ENCODE assay signal across 13 mouse cellular contexts in genomic region chrX:101978861-101979260, GRCm38 (mm10).
DNase-seq lines count a peak whose midpoint lies in the region; ATAC-seq and TF ChIP-seq lines count a peak whose summit lies in the region.
"Had no signal": no experiment of that assay in that cellular context is flagged by ENCODE, and none has a peak within 500 bp of the region (broad histone marks: within the 10 kb centered on the region; RNA-seq: fewer than 3 reads in every experiment).

No protein-coding gene starts in this region.

- DNase-seq in heart, adult 18-20 months: no peak
- DNase-seq in lung, embryonic 14.5 days: no peak
- DNase-seq in lung, postnatal 36 days: no peak
- DNase-seq in limb, embryonic 14.5 days (ENCODE audit: low spot score): peak; percentile 35
- no peak for DNase-seq in cerebellum, adult 9-11 months
- no peak for DNase-seq in kidney, postnatal 10 days
- DNase-seq: cerebellum, postnatal 14 days; kidney, postnatal 25 days; right cerebral cortex, postnatal 14 days had no signal

- H3K4me3 ChIP-seq in heart, embryonic 14.5 days (ENCODE audit: control insufficient read depth in 1 of 2, insufficient read depth in 1 of 2, low read depth in 1 of 2, low read length in 2 of 2): no peak overlapping the region
- no peak overlapping the region for H3K4me3 ChIP-seq in lung, embryonic 14.5 days (ENCODE audit: low read depth, low read length)
- H3K4me3 ChIP-seq in embryonic facial prominence, embryonic 12.5 days: no peak overlapping the region
- H3K4me3 ChIP-seq in limb, embryonic 14.5 days (replicated peaks; ENCODE audit: low read length): no peak overlapping the region
- H3K4me3 ChIP-seq: left cerebral cortex, adult 2 months; midbrain, embryonic 12.5 days had no signal

- no peak for ATAC-seq in heart, embryonic 14.5 days (ENCODE audit: insufficient number of reproducible peaks, insufficient read depth, low FRiP score, low read depth)
- 0 out of 2 replicates have a peak, but pooled peaks have one; percentile 9 for ATAC-seq in lung, embryonic 14.5 days (ENCODE audit: insufficient read depth)
- no peak for ATAC-seq in embryonic facial prominence, embryonic 12.5 days (ENCODE audit: insufficient number of reproducible peaks, insufficient read depth, low FRiP score, low TSS enrichment)
- ATAC-seq in limb, embryonic 14.5 days (ENCODE audit: low FRiP score, low read depth): peak; percentile 47; the same call in 1 of the 2 replicates

- TF ChIP-seq POLR2A in limb, embryonic 14.5 days (IDR thresholded peaks at IDR 0.05; ENCODE audit: borderline replicate concordance, extremely low read depth, insufficient read depth, insufficient read length): no peak

- no peaks in the 10 kb centered on the region for H3K36me3 ChIP-seq in heart, embryonic 14.5 days (ENCODE audit: control insufficient read depth, insufficient read depth, low read length)
- no peaks in the 10 kb centered on the region for H3K36me3 ChIP-seq in lung, embryonic 14.5 days (ENCODE audit: insufficient read depth)
- no peaks in the 10 kb centered on the region for H3K36me3 ChIP-seq in embryonic facial prominence, embryonic 12.5 days
- no peaks in the 10 kb centered on the region for H3K36me3 ChIP-seq in limb, embryonic 14.5 days (ENCODE audit: control insufficient read depth, insufficient read depth, low read length)
- H3K36me3 ChIP-seq: midbrain, embryonic 12.5 days had no signal

- WGBS in heart, embryonic 14.5 days: 40% methylated on average over 2 of the region's 2 CpGs
- 20% methylated on average over 2 of the region's 2 CpGs for WGBS in lung, embryonic 14.5 days
- 34% methylated on average over 2 of the region's 2 CpGs for WGBS in embryonic facial prominence, embryonic 12.5 days
- 29% methylated on average over 2 of the region's 2 CpGs for WGBS in limb, embryonic 14.5 days

- H3K9me3 ChIP-seq in heart, embryonic 14.5 days (ENCODE audit: control insufficient read depth, low read length): no peaks in the 10 kb centered on the region
- H3K9me3 ChIP-seq in lung, embryonic 14.5 days (ENCODE audit: low read depth, low read length): no peaks in the 10 kb centered on the region
- H3K9me3 ChIP-seq in embryonic facial prominence, embryonic 12.5 days: no peaks in the 10 kb centered on the region
- no peaks in the 10 kb centered on the region for H3K9me3 ChIP-seq in limb, embryonic 14.5 days (ENCODE audit: control insufficient read depth, low read length)
- H3K9me3 ChIP-seq: midbrain, embryonic 12.5 days had no signal

- H3K9ac ChIP-seq in heart, embryonic 14.5 days (ENCODE audit: low read length): peak overlapping the region; percentile 2; the same call in 1 of the 2 replicates
- H3K9ac ChIP-seq in lung, embryonic 14.5 days: no peak overlapping the region
- H3K9ac ChIP-seq in embryonic facial prominence, embryonic 12.5 days: no peak overlapping the region
- H3K9ac ChIP-seq in limb, embryonic 14.5 days (ENCODE audit: low read depth, low read length, severe bottlenecking): no peak overlapping the region
- H3K9ac ChIP-seq: midbrain, embryonic 12.5 days had no signal

- no peaks in the 10 kb centered on the region; the same call in 1 of the 2 replicates for H3K27me3 ChIP-seq in heart, embryonic 14.5 days (ENCODE audit: control insufficient read depth, insufficient read depth, low read length)
- no peaks in the 10 kb centered on the region for H3K27me3 ChIP-seq in lung, embryonic 14.5 days (ENCODE audit: insufficient read depth, low read length)
- H3K27me3 ChIP-seq in embryonic facial prominence, embryonic 12.5 days: peaks cover 7% of the 10 kb centered on the region; the same call in 1 of the 2 replicates
- no peaks in the 10 kb centered on the region for H3K27me3 ChIP-seq in limb, embryonic 14.5 days (ENCODE audit: control insufficient read depth, insufficient read depth, low read length)

- H3K4me1 ChIP-seq in heart, embryonic 14.5 days (ENCODE audit: control insufficient read depth in 2 of 2, insufficient read depth in 2 of 2, low read length in 2 of 2): peaks cover 10 to 16% of the 10 kb centered on the region in 2 experiments
- H3K4me1 ChIP-seq in lung, embryonic 14.5 days (ENCODE audit: insufficient read depth): no peaks in the 10 kb centered on the region
- H3K4me1 ChIP-seq in embryonic facial prominence, embryonic 12.5 days: no peaks in the 10 kb centered on the region
- H3K4me1 ChIP-seq in limb, embryonic 14.5 days (ENCODE audit: control insufficient read depth, insufficient read depth, low read length): peaks cover 9% of the 10 kb centered on the region; the same call in 1 of the 2 replicates
- H3K4me1 ChIP-seq: midbrain, embryonic 12.5 days had no signal

- no peak for TF ChIP-seq CTCF in lung, embryonic 14.5 days (IDR thresholded peaks at IDR 0.05; ENCODE audit: low read depth)

- peak overlapping the region; percentile 80 to 93 for H3K27ac ChIP-seq in heart, embryonic 14.5 days (replicated peaks in 1 of 2; ENCODE audit: control insufficient read depth in 1 of 2, insufficient read depth in 1 of 2, low read depth in 2 of 2, low read length in 2 of 2)
- H3K27ac ChIP-seq in lung, embryonic 14.5 days (ENCODE audit: low read depth): peak overlapping the region; percentile 73
- H3K27ac ChIP-seq in embryonic facial prominence, embryonic 12.5 days: peak overlapping the region; percentile 54
- H3K27ac ChIP-seq in limb, embryonic 14.5 days (replicated peaks; ENCODE audit: low read depth, low read length): peak overlapping the region; percentile 15
- H3K27ac ChIP-seq: left cerebral cortex, adult 2 months; midbrain, embryonic 12.5 days had no signal

- H3K4me2 ChIP-seq in heart, embryonic 14.5 days (ENCODE audit: low read length): peak overlapping the region; percentile 2; the same call in 1 of the 2 replicates
- H3K4me2 ChIP-seq in lung, embryonic 14.5 days: peak overlapping the region; percentile 33; the same call in 1 of the 2 replicates
- peak overlapping the region; percentile 17; the same call in 1 of the 2 replicates for H3K4me2 ChIP-seq in embryonic facial prominence, embryonic 12.5 days (replicated peaks)
- H3K4me2 ChIP-seq in limb, embryonic 14.5 days (replicated peaks; ENCODE audit: low read depth, low read length, severe bottlenecking): peak overlapping the region; percentile 18; the same call in 1 of the 2 replicates
- H3K4me2 ChIP-seq: midbrain, embryonic 12.5 days had no signal

Comparison
In these comparisons a context has a peak if more than half of its experiments do, and no peak if none do; other contexts are left out.
1. ATAC-seq: peak in lung, embryonic 14.5 days (single experiment) and limb, embryonic 14.5 days (single experiment); none in heart, embryonic 14.5 days (single experiment) and embryonic facial prominence, embryonic 12.5 days (single experiment).
2. H3K27ac ChIP-seq: peak in every context shown above with its lines; median percentile 86 in heart, embryonic 14.5 days; 73 in lung, embryonic 14.5 days; 54 in embryonic facial prominence, embryonic 12.5 days; 15 in limb, embryonic 14.5 days.
3. Peak in every context shown above with its lines, with median percentiles within 50 percentile points of each other: H3K4me2 ChIP-seq.